Mouse (Mus musculus): Measurements from ENCODE around the gene Nav2.

The Nav2 gene

GRCm38 (mm10) chr7:49420139-49420802, 511.8 kb downstream of the Nav2 start:
- DNase-seq: no peak

- no peak for DNase-seq
These were observed 512.7 kb downstream of the Nav2 start for GRCm38 (mm10) chr7:49421261-49421660.

GRCm38 (mm10) chr7:49423943-49424342, 515.4 kb downstream of the Nav2 start:
- no peak for DNase-seq

GRCm38 (mm10) chr7:49426060-49426459, 517.5 kb downstream of the Nav2 start:
- peak; percentile 43 for DNase-seq

- no peak for DNase-seq
These were observed 519.3 kb downstream of the Nav2 start for GRCm38 (mm10) chr7:49427843-49428242.

- DNase-seq: no peak
These were observed 520.4 kb downstream of the Nav2 start for GRCm38 (mm10) chr7:49428947-49429346.

GRCm38 (mm10) chr7:49430808-49431207, 522.3 kb downstream of the Nav2 start:
- no peak for DNase-seq

GRCm38 (mm10) chr7:49433945-49434344, 525.4 kb downstream of the Nav2 start:
- DNase-seq: no peak

GRCm38 (mm10) chr7:49436492-49436891, 528.0 kb downstream of the Nav2 start:
- DNase-seq: no peak

GRCm38 (mm10) chr7:49437901-49438300, 529.4 kb downstream of the Nav2 start:
- DNase-seq: no peak

- DNase-seq: peak; percentile 30
These were observed 530.6 kb downstream of the Nav2 start for GRCm38 (mm10) chr7:49439136-49439535.

GRCm38 (mm10) chr7:49440333-49440969, 531.9 kb downstream of the Nav2 start:
- no peak for DNase-seq

GRCm38 (mm10) chr7:49442174-49442573, 533.7 kb downstream of the Nav2 start:
- DNase-seq: no peak

GRCm38 (mm10) chr7:49448580-49448979, 540.1 kb downstream of the Nav2 start:
- no peak for DNase-seq

GRCm38 (mm10) chr7:49450261-49451141, 542.0 kb downstream of the Nav2 start:
- no peak for DNase-seq

- no peak for DNase-seq
These were observed 542.7 kb downstream of the Nav2 start for GRCm38 (mm10) chr7:49451240-49451639.

GRCm38 (mm10) chr7:49452274-49452673, 543.8 kb downstream of the Nav2 start:
- DNase-seq: no peak

- DNase-seq: no peak
These were observed 546.1 kb downstream of the Nav2 start for GRCm38 (mm10) chr7:49454601-49455000.

GRCm38 (mm10) chr7:49456148-49456547, 547.6 kb downstream of the Nav2 start:
- DNase-seq: peak; percentile 57

GRCm38 (mm10) chr7:49457398-49457797, 548.9 kb downstream of the Nav2 start:
- DNase-seq: peak; percentile 21

GRCm38 (mm10) chr7:49457890-49458289, 549.4 kb downstream of the Nav2 start:
- no peak for DNase-seq

GRCm38 (mm10) chr7:49462328-49462811, 553.9 kb downstream of the Nav2 start:
- peak; percentile 35 for DNase-seq

- peak; percentile 78 for DNase-seq
These were observed 559.3 kb downstream of the Nav2 start for GRCm38 (mm10) chr7:49467861-49468260.

Data from kidney, adult 9 months (tissue).